Mouse (Mus musculus): ENCODE results near the gene Lrwd1.

DNA sequence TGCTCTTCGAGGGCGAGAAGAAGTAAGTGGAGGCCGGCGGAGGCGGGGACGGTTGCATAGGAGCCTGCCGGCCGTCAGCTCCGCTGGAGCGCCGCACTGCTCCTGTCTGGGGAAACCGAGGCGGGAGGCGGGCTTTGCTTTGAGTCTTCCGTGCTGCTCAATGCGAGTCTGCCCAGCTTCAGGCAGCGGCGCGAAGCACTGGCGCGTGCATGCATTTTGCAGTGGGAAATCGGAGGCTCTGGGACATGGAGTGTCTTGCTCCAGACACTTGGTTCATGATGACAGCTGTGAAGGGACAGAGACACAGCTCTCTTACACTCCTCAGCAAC lies 19.1 kb downstream of the Lrwd1 start:
- no peak for TF ChIP-seq GATA1 (IDR thresholded peaks at IDR 0.05; ENCODE audit: borderline replicate concordance, low read length)
- no peak for TF ChIP-seq FLI1 (IDR thresholded peaks at IDR 0.05; ENCODE audit: low read length)
